In genomic region chr9:62829877-62830276, GRCm38 (mm10) we compare ENCODE assay signal across 9 mouse cellular contexts.
"Had no signal": no experiment of that assay in that cellular context is flagged by ENCODE, and none has a peak within 500 bp of the region (broad histone marks: within the 10 kb centered on the region; RNA-seq: fewer than 3 reads in every experiment).

No protein-coding gene starts in this region.

- DNase-seq: kidney, adult 9 months; kidney, postnatal 25 days; layer of hippocampus, adult 9-11 months; layer of hippocampus, postnatal 36 days; lung, embryonic 14.5 days; lung, postnatal 10 days; right cerebral cortex, postnatal 14 days; thymus, adult 2 months; thymus, postnatal 25 days had no signal
